Mouse (Mus musculus): ENCODE measurements around the gene Cep170b. TPM values are rescaled to one million over a fixed set of nuclear protein-coding genes. Genes with fewer than 3 reads are reported as not detected.

The Cep170b gene
- polyA plus RNA-seq, 1 experiment = 129 TPM

DNA sequence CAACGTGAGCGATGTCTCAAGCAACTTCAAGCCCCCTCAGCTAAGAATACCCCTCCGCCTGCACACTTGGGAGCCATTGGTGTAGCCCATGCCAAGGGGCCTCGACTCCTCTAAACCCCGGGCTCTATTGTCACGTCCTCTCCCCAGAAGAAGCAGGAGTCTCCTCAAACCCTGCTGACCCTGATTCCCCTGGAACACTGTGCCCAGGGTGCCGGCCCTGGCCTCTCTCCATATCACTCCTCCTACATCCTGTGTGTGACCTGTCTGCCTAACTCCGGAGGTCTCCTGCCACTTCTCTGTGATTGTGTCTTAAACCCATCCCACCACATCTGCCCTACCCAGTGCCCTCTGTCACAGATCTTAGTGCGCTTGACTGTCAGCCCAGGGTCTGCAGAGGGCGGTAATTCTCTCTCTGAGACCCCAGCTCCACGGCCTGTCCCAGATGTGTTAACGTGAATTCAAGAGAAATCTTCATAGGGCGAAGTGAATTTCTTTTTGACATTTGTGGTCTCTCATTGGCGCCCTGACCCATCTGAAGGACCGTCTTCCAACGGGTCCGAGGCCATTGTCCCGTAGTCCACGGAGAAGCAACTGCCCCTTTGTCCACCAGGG is 42.2 kb upstream of the Cep170b start:
- peak overlapping the region; percentile 17; the same call in 1 of the 2 replicates for H3K4me3 ChIP-seq (ENCODE audit: insufficient read depth, low read length)

DNA sequence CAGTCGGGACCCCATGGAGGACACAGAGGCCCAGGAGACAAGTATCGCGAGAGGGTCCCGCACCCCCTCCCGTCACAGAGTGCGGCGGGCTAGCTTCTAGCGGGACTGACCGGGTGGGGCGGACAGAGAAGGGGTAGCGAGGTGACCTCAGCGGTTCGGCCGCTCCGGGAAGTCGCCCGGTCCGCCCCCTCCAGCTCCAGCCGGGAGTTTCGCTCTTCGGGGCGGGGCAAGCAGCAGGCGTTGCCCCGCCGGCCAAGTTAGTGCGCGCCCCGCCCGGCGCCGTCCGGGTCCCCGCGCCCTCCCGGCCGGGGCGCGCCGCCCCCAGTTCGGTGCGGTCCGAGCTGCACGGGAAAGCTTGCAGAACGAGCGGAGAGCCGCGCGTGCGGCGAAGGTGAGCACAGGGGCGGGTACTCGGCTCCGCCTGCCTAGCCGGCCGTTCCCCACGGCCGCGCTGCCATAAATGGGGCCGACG is 41.7 kb upstream of the Cep170b start, which contains the start of gene Zbtb42:
Zbtb42 (plus strand) TSS at position 274 of the 472 bp plus-strand sequence.
- TF ChIP-seq CTCF (IDR thresholded peaks at IDR 0.05; ENCODE audit: extremely low read depth, insufficient read depth, low read length) = no peak
- TF ChIP-seq POLR2A (IDR thresholded peaks at IDR 0.05; ENCODE audit: extremely low read depth, insufficient read depth, low read length) = no peak
- peak within 1 kb of the TSS; percentile 17 for H3K4me3 ChIP-seq (ENCODE audit: insufficient read depth, low read length)

More for the DNA sequence above, 42.2 kb upstream of the Cep170b start:
- H3K27ac ChIP-seq (ENCODE audit: insufficient read depth, low read length) = no peak overlapping the region
- H3K4me1 ChIP-seq (ENCODE audit: control insufficient read depth, insufficient read depth, low read length) = no peaks in the 10 kb centered on the region; the same call in 1 of the 2 replicates
- TF ChIP-seq CTCF (IDR thresholded peaks at IDR 0.05; ENCODE audit: extremely low read depth, insufficient read depth, low read length) (no peak), POLR2A (IDR thresholded peaks at IDR 0.05; ENCODE audit: extremely low read depth, insufficient read depth, low read length) (no peak)

DNA sequence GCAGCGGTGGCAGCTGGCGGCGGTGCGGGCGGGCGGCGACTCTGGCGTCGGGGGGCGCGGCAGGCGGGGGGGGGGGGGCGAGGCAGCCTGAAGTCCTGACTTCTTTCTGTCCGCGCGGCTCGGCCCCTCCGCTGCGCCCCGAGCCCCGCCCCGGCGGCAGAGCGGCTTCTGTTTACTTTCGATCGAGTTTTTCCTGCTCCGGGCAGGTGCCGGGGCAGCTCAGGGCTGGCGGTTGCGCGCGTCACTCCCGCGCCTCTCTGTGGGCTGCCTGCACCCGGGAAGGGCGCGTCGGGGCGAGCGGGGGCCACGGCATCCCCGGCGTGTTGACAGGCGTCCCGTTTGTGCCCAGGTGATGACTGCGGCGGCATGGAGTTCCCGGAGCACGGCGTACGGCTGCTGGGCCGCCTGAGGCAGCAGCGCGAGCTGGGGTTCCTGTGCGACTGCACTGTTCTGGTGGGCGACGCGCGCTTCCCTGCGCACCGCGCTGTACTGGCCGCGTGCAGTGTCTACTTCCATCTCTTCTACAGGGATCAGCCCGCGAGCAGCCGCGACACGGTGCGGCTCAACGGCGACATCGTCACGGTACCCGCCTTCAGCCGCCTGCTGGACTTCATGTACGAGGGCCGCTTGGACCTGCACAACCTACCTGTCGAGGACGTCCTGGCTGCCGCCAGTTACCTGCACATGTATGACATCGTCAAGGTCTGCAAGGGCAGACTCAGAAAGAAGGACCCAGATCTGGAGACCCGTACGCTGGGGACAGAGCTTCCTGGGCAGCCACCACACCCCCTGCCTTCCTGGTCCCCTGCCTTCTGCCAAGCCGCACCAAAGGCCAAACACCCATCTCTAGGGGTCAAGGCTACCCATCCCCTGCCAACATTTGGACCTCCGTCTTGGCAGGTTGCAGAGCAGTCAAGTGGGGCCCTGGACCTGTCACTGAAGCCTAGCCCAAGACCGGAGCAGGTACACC is 40.9 kb upstream of the Cep170b start:
- Histone ChIP-seq H3K4me1 (ENCODE audit: control insufficient read depth, insufficient read depth, low read length) (no peaks in the 10 kb centered on the region), H3K27ac (ENCODE audit: insufficient read depth, low read length) (no peak overlapping the region), H3K4me3 (ENCODE audit: insufficient read depth, low read length) (peak overlapping the region; percentile 17)
- TF ChIP-seq POLR2A (IDR thresholded peaks at IDR 0.05; ENCODE audit: extremely low read depth, insufficient read depth, low read length) (no peak), CTCF (IDR thresholded peaks at IDR 0.05; ENCODE audit: extremely low read depth, insufficient read depth, low read length) (no peak)

More for the DNA sequence above, 41.7 kb upstream of the Cep170b start, which contains the start of gene Zbtb42:
- Histone ChIP-seq H3K27ac (ENCODE audit: insufficient read depth, low read length) (no peak within 1 kb of the TSS), H3K4me1 (ENCODE audit: control insufficient read depth, insufficient read depth, low read length) (no peaks in the 10 kb centered on the region)

DNA sequence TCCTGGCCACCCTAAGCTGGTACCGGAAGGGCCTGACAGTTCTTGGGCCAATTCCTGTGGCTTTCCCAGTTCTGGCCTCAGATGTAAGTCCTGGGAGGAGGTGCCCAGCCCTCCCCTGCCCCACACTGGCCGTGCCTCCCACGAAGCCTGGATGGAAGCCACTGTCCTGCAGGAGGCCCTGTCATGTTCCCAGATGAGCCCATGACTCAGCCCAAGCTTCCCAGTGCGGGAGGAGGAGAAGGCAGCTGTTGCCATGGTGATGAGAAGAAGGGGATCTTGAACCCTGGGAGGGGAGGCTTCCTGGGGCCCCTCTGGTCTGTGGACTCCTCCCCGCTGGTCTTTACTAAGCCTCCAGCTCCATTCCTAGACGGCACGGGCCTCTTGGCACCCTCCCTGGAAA is 36.9 kb upstream of the Cep170b start:
- no peak overlapping the region for H3K4me3 ChIP-seq (ENCODE audit: insufficient read depth, low read length)
- TF ChIP-seq CTCF (IDR thresholded peaks at IDR 0.05; ENCODE audit: extremely low read depth, insufficient read depth, low read length) = no peak
- no peak for TF ChIP-seq POLR2A (IDR thresholded peaks at IDR 0.05; ENCODE audit: extremely low read depth, insufficient read depth, low read length)
- H3K4me1 ChIP-seq (ENCODE audit: control insufficient read depth, insufficient read depth, low read length) = no peaks in the 10 kb centered on the region
- no peak overlapping the region for H3K27ac ChIP-seq (ENCODE audit: insufficient read depth, low read length)

DNA sequence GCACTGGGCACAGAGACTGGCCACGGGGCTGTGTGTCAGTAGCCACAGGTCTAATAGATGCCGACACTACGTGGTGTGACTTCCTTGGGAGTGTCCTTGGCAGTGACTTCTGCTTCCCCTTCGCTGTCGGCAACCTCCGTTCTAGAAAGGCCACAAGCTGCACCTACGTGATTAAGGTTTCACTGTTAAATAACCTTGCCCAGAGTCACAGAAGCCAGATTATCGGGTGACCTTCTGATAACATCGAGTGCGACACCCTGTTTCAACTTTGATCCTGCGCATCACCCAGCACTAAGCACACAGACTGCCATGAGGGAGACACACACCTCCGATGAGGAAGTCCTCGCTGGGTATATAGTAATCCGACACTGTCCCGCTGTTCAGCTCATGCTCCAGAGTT is 31.8 kb upstream of the Cep170b start:
- Histone ChIP-seq H3K27ac (ENCODE audit: insufficient read depth, low read length) (no peak overlapping the region), H3K4me3 (ENCODE audit: insufficient read depth, low read length) (no peak overlapping the region)

DNA sequence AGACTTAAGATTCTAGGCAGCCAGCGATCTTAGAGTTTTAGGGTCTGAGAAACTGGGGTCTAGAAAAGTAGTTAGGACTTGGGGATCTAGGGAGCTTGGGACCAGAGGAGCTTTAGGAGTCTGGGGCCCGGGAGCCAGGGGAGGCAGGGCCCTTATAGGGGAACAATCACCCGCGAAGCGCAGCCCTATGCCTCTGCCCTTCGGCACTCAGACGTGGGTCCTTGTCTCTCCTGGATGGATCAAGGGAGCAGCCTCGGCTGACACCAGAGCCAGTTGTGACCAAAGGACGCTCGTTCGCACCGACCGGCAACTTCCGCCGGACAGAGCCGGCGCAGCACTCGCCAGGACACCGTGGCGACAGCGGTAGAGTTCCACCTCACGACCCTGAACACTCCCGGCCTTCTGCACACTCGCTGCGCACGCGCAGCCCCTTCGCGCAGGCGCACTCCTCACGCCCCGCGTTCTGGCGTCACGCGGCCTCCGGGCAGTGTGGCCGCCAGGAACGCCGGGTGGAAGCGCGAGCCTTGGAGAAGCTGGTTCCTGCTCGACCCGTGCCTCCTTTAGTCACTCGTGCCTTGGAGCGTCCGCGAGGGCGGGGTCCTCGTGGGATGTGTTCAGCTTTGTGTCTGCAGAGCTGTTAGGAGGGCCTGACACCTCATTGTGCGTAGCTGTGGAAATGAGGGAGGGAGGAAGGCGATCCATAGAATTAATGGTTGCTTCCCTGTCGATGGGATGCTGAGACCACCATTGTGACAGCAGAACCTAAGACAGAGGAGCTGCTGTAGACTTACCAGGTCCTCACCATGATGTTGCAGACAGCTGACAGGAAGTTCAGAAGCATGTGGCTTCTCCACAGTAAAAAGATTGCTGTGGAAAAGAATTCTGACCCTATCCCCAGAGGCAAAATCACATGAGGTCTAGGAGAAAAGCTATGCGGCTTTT is 26.8 kb upstream of the Cep170b start:
- peak overlapping the region; percentile 47 for H3K27ac ChIP-seq (ENCODE audit: insufficient read depth, low read length)
- no peak for TF ChIP-seq CTCF (IDR thresholded peaks at IDR 0.05; ENCODE audit: extremely low read depth, insufficient read depth, low read length)
- TF ChIP-seq POLR2A (IDR thresholded peaks at IDR 0.05; ENCODE audit: extremely low read depth, insufficient read depth, low read length) = peak; percentile 96
- H3K4me3 ChIP-seq (ENCODE audit: insufficient read depth, low read length) = peak overlapping the region; percentile 54
- H3K4me1 ChIP-seq (ENCODE audit: control insufficient read depth, insufficient read depth, low read length) = peaks cover 2% of the 10 kb centered on the region; the same call in 1 of the 2 replicates

More for the DNA sequence above, 31.8 kb upstream of the Cep170b start:
- peaks cover 2% of the 10 kb centered on the region; the same call in 1 of the 2 replicates for H3K4me1 ChIP-seq (ENCODE audit: control insufficient read depth, insufficient read depth, low read length)
- TF ChIP-seq POLR2A (IDR thresholded peaks at IDR 0.05; ENCODE audit: extremely low read depth, insufficient read depth, low read length) (no peak), CTCF (IDR thresholded peaks at IDR 0.05; ENCODE audit: extremely low read depth, insufficient read depth, low read length) (no peak)

DNA sequence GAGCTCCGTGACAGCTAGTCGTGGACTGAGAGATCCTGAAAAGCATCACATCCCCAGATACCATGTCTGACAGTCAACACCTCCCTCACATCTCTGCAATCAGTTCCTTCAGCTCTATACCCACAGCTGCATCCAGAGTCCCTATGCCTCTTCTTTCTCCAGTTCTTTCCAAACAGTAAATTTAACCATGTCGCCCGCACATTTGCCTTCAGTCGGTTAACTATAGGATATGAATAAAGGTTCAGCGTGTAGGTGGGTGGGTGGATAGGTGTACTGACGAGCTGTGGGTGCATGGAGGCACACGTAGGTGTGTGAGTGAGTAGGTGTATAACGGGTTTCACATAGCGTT is 26.2 kb upstream of the Cep170b start:
- H3K4me1 ChIP-seq (ENCODE audit: control insufficient read depth, insufficient read depth, low read length) = peaks cover 2% of the 10 kb centered on the region; the same call in 1 of the 2 replicates
- TF ChIP-seq POLR2A (IDR thresholded peaks at IDR 0.05; ENCODE audit: extremely low read depth, insufficient read depth, low read length) = no peak
- TF ChIP-seq CTCF (IDR thresholded peaks at IDR 0.05; ENCODE audit: extremely low read depth, insufficient read depth, low read length) = no peak
- peak overlapping the region; percentile 54 for H3K4me3 ChIP-seq (ENCODE audit: insufficient read depth, low read length)
- H3K27ac ChIP-seq (ENCODE audit: insufficient read depth, low read length) = peak overlapping the region; percentile 43

DNA sequence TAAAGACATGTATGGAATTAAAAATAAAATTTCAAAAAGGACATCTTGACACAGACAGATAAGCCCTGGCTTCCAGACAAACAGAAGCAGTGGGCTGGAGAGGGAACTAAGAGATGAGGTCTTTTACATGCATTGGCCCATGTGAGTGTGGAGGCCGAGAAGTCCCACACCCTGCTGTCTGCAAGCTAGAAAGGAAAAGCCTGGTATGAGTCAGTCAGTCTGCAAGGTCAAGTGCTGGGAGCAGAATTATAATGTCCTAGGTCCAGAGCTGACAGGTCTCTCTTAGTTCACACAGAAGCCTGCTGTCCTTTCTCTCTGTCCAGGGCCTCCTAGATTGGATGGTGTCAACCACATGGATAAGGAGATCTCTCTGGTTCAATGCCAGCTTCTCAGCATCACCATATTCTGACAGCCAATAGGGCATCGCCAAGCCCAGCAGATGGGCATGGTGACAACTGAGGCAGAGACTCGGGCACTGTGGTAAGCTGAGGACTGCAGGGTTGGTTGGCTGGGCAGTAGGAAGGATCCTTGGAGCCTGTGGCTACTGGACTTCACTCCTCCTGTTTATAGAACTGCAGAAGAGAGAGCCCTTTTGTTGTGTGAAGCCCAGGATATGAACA is 23.3 kb upstream of the Cep170b start:
- peaks cover 2% of the 10 kb centered on the region; the same call in 1 of the 2 replicates for H3K4me1 ChIP-seq (ENCODE audit: control insufficient read depth, insufficient read depth, low read length)
- no peak overlapping the region for H3K27ac ChIP-seq (ENCODE audit: insufficient read depth, low read length)
- TF ChIP-seq CTCF (IDR thresholded peaks at IDR 0.05; ENCODE audit: extremely low read depth, insufficient read depth, low read length) (no peak), POLR2A (IDR thresholded peaks at IDR 0.05; ENCODE audit: extremely low read depth, insufficient read depth, low read length) (no peak)
- no peak overlapping the region for H3K4me3 ChIP-seq (ENCODE audit: insufficient read depth, low read length)
